Mouse (Mus musculus) heart, embryonic 14.5 days (tissue): ENCODE data around the gene Polh. TPM values are rescaled to one million over a fixed set of nuclear protein-coding genes. Genes with fewer than 3 reads are reported as not detected.
A peak's percentile ranks its signal among the peaks of the same experiment; 100 is the strongest.

ENCODE experiments used
- ATAC-seq: fragments of 200-750 bp; cut with Nextera tagmentation; 2 replicates; pipeline ENCODE4 v1.8.0; 2017; ENCODE audit warnings: low read depth, moderate TSS enrichment; ENCODE audit not compliant: insufficient number of reproducible peaks, insufficient read depth, low FRiP score
- H3K27ac ChIP-seq, 2 experiments: fragments of 200-500 bp in 1 of 2; fragments of 300-500 bp in 1 of 2; sonication (generic) in 1 of 2; replicated peaks in 1 of 2; 2 replicates each; pipeline ENCODE4 v1.5.1; 2012 to 2014; ENCODE audit warnings: low read depth in 2 of 2, low read length in 2 of 2, control low read depth in 1 of 2, mild to moderate bottlenecking in 1 of 2, mixed read lengths in 1 of 2; ENCODE audit not compliant: control insufficient read depth in 1 of 2, insufficient read depth in 1 of 2
- H3K27me3 ChIP-seq: fragments of 300-500 bp; sonication (generic); 2 replicates; pipeline ENCODE4 v1.6.1; 2014; ENCODE audit warnings: mild to moderate bottlenecking, low read length, control low read depth; ENCODE audit not compliant: control insufficient read depth, insufficient read depth
- H3K36me3 ChIP-seq: fragments of 300-500 bp; sonication (generic); 2 replicates; pipeline ENCODE4 v1.6.1; 2014; ENCODE audit warnings: mild to moderate bottlenecking, control low read depth, low read length, mixed read lengths; ENCODE audit not compliant: control insufficient read depth, insufficient read depth
- H3K4me1 ChIP-seq, 2 experiments: fragments of 200-500 bp in 1 of 2; fragments of 300-500 bp in 1 of 2; sonication (generic) in 1 of 2; 2 replicates each; pipeline ENCODE4 v1.6.1; 2012 to 2014; ENCODE audit warnings: low read length in 2 of 2, control low read depth in 1 of 2, mixed read lengths in 1 of 2; ENCODE audit not compliant: control insufficient read depth in 2 of 2, insufficient read depth in 2 of 2
- H3K4me2 ChIP-seq: fragments of 300-500 bp; sonication (generic); 2 replicates; pipeline ENCODE4 v1.6.1; 2014; ENCODE audit warnings: mild to moderate bottlenecking, low read length
- H3K4me3 ChIP-seq, 2 experiments: fragments of 200-500 bp in 1 of 2; fragments of 300-500 bp in 1 of 2; sonication (generic) in 1 of 2; 2 replicates each; pipeline ENCODE4 v1.5.1; 2012 to 2014; ENCODE audit warnings: low read length in 2 of 2, mild to moderate bottlenecking in 2 of 2, control low read depth in 1 of 2, low read depth in 1 of 2, moderate library complexity in 1 of 2; ENCODE audit not compliant: control insufficient read depth in 1 of 2, insufficient read depth in 1 of 2
- H3K9ac ChIP-seq: fragments of 300-500 bp; sonication (generic); 2 replicates; pipeline ENCODE4 v1.6.1; 2014; ENCODE audit warnings: mild to moderate bottlenecking, low read length
- H3K9me3 ChIP-seq: fragments of 300-500 bp; sonication (generic); 2 replicates; pipeline ENCODE4 v1.6.1; 2016; ENCODE audit warnings: low read length, control low read depth; ENCODE audit not compliant: control insufficient read depth
- WGBS: fragments of 180-500 bp; shearing (Covaris S2); extraction: QIAGEN DNeasy Blood & Tissue Kit; methylation state at CpG from one replicate; pipeline ENCODE4 v1.1.7; 2014; 5-methylcytosine and 5-hydroxymethylcytosine counted together
- polyA plus RNA-seq: library from polyadenylated mRNA; unstranded; fragments of >200 nt; fragmentation: Nextera tagmentation; extraction: Ambion mirVana; gene quantifications from 2 replicates; pipeline ENCODE4 v1.2.1, GENCODE M21; 2014

Polh gene
- polyA plus RNA-seq, 1 experiment from 2014 or later = 11.7 TPM

- WGBS = 20% methylated on average over 12 of the region's 12 CpGs
- Histone ChIP-seq H3K4me3 (no peak overlapping the region), H3K27ac (no peak overlapping the region), H3K9me3 (no peaks in the 10 kb centered on the region), H3K36me3 (peaks cover 26% of the 10 kb centered on the region), H3K4me1 (0 out of 4 replicates have a peak, but pooled peaks cover 0 to 4% of the 10 kb centered on the region in 2 experiments), H3K9ac (no peak overlapping the region), H3K27me3 (no peaks in the 10 kb centered on the region), H3K4me2 (no peak overlapping the region)
- ATAC-seq = 0 out of 2 replicates have a peak, but pooled peaks have one; percentile 8
Measured at GRCm38 (mm10) chr17:46132058-46132718, 70.3 kb downstream of the Polh start.

GRCm38 (mm10) chr17:46129741-46130498 lies 72.5 kb downstream of the Polh start:
- 0 out of 4 replicates have a peak, but pooled peaks cover 0 to 4% of the 10 kb centered on the region in 2 experiments for H3K4me1 ChIP-seq
- no peak overlapping the region for H3K4me3 ChIP-seq
- H3K36me3 ChIP-seq = peaks cover 49% of the 10 kb centered on the region
- ATAC-seq = 0 out of 2 replicates have a peak, but pooled peaks have one; percentile 48
- H3K9me3 ChIP-seq = no peaks in the 10 kb centered on the region
- H3K9ac ChIP-seq = no peak overlapping the region
- WGBS = 68% methylated on average over 13 of the region's 13 CpGs
- H3K27ac ChIP-seq = no peak overlapping the region
- H3K27me3 ChIP-seq = no peaks in the 10 kb centered on the region
- H3K4me2 ChIP-seq = no peak overlapping the region

GRCm38 (mm10) chr17:46127814-46128493 lies 74.5 kb downstream of the Polh start:
- Histone ChIP-seq H3K4me1 (peaks cover 0 to 9% of the 10 kb centered on the region in 2 experiments; a peak in 1 of 4 replicates), H3K9me3 (no peaks in the 10 kb centered on the region), H3K4me2 (no peak overlapping the region), H3K27ac (no peak overlapping the region), H3K27me3 (no peaks in the 10 kb centered on the region), H3K4me3 (no peak overlapping the region), H3K9ac (no peak overlapping the region), H3K36me3 (peaks cover 68% of the 10 kb centered on the region)
- 77% methylated on average over 6 of the region's 6 CpGs for WGBS
- ATAC-seq = no peak

GRCm38 (mm10) chr17:46126608-46127007 lies 75.8 kb downstream of the Polh start:
- Histone ChIP-seq H3K27me3 (no peaks in the 10 kb centered on the region), H3K9ac (no peak overlapping the region), H3K36me3 (peaks cover 81% of the 10 kb centered on the region), H3K4me2 (no peak overlapping the region), H3K4me3 (no peak overlapping the region), H3K9me3 (no peaks in the 10 kb centered on the region), H3K4me1 (peaks cover 0 to 5% of the 10 kb centered on the region in 2 experiments; a peak in 1 of 4 replicates), H3K27ac (no peak overlapping the region)
- 72% methylated on average over 6 of the region's 6 CpGs for WGBS
- no peak for ATAC-seq

GRCm38 (mm10) chr17:46123953-46124700 lies 78.3 kb downstream of the Polh start:
- peak; percentile 61 for ATAC-seq
- Histone ChIP-seq H3K36me3 (peaks cover 89% of the 10 kb centered on the region), H3K9me3 (no peaks in the 10 kb centered on the region), H3K9ac (no peak overlapping the region), H3K4me2 (no peak overlapping the region), H3K27ac (peak overlapping the region in 1 of 2 experiments; percentile 4; a peak in 1 of 4 replicates), H3K27me3 (no peaks in the 10 kb centered on the region), H3K4me3 (no peak overlapping the region), H3K4me1 (peaks cover 0 to 5% of the 10 kb centered on the region in 2 experiments; a peak in 1 of 4 replicates)
- 65% methylated on average over 12 of the region's 12 CpGs for WGBS

GRCm38 (mm10) chr17:46123285-46123684 lies 79.2 kb downstream of the Polh start:
- peaks cover 89% of the 10 kb centered on the region for H3K36me3 ChIP-seq
- H3K4me1 ChIP-seq = peaks cover 0 to 5% of the 10 kb centered on the region in 2 experiments; a peak in 1 of 4 replicates
- H3K27ac ChIP-seq = no peak overlapping the region
- H3K9ac ChIP-seq = no peak overlapping the region
- no peak overlapping the region for H3K4me3 ChIP-seq
- no peaks in the 10 kb centered on the region for H3K27me3 ChIP-seq
- H3K9me3 ChIP-seq = no peaks in the 10 kb centered on the region
- WGBS = 90% methylated on average over 4 of the region's 4 CpGs
- ATAC-seq = no peak
- no peak overlapping the region for H3K4me2 ChIP-seq

GRCm38 (mm10) chr17:46122791-46123190 lies 79.7 kb downstream of the Polh start:
- 91% methylated on average over 4 of the region's 4 CpGs for WGBS
- peaks cover 0 to 5% of the 10 kb centered on the region in 2 experiments; a peak in 1 of 4 replicates for H3K4me1 ChIP-seq
- H3K9ac ChIP-seq = no peak overlapping the region
- H3K27ac ChIP-seq = no peak overlapping the region
- no peaks in the 10 kb centered on the region for H3K27me3 ChIP-seq
- ATAC-seq = no peak
- no peaks in the 10 kb centered on the region for H3K9me3 ChIP-seq
- no peak overlapping the region for H3K4me3 ChIP-seq
- H3K36me3 ChIP-seq = peaks cover 89% of the 10 kb centered on the region
- H3K4me2 ChIP-seq = no peak overlapping the region
